Mouse (Mus musculus): ENCODE measurements around the gene Rrm1.
A peak's percentile ranks its signal among the peaks of the same experiment; 100 is the strongest.
"Not testable (repeated sequence)": the region's sequence is repeated elsewhere in the genome, so short reads cannot be mapped to it uniquely, and the experiment has no call there.

The Rrm1 gene

DNA sequence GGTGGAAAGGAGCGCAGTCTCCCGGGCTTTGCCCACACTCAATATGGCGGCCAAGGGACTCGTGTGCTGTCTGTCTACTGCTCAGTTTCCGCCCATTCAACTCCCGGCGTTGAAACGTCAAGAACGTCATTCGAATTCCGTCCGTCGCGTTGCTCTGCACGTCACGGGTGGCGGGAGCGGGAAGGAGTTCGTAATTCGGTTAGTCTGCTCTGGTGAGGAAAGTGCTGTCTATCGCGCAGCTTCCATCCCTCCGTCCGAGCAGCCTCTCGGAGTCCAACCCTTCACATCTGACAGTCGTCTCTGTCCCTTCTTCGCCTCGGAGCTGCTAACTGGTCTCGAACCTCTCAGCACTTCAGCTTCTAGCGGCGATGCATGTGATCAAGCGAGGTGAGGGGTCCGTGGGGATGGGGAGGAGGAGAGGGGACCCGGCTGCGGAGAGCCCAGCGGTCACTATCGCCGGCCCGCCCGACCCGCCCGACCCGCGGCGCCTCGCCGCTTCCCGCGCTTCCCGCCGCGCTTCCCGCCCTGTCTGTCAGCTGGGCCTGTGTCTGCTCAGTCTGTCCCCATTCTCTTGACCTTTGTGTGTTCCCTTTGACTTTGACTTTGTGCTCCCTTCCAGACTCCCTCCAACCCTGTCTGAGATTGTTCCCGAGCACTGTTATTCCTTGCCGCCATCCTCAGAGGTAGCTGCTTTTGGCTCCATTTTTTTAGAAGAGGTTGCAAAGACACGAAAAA, at the start of gene Rrm1:
Gene Rrm1, plus strand, starts transcription at position 39 of the 735 bp plus-strand sequence.
- DNase-seq, result peak; percentile 95

DNA sequence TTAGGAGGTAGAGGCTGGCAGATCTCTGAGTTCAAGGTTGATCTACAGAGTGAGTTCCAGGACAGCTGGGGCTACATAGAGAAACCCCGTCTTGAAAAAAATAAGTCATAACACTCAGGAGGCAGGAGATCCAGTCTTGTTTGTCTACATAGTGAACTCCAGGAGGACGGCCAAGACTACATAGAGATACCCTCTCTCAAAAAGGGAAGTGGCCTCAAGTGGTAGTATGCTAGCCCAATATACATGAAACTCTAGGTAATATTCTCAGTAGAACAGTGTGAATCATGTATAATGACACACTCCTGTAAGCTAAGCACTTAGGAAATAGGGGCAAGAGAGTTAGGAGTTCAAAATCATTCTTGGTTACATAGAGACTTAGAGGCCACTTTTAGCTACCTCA, 47.6 kb upstream of the Rrm1 start:
- no peak for DNase-seq

DNA sequence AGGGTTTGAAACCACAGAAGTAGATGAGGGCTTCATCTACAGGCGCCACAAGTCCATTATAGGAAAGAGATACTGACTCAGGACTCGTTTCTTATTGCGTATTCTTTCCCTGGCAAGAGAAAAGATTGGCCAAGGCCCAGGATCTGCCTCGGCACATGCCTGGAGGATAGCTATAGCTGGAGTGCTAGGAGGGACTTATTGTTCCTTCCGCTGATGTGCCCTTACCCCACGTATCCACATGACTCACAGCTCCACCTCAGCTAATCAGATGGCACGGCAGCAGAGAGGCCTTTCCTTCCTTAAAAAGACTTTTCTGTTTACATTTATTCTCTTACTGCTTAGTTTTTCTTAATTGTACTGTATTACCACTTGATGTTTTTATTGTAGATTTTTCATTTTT, 45.6 kb upstream of the Rrm1 start:
- no peak for DNase-seq

DNA sequence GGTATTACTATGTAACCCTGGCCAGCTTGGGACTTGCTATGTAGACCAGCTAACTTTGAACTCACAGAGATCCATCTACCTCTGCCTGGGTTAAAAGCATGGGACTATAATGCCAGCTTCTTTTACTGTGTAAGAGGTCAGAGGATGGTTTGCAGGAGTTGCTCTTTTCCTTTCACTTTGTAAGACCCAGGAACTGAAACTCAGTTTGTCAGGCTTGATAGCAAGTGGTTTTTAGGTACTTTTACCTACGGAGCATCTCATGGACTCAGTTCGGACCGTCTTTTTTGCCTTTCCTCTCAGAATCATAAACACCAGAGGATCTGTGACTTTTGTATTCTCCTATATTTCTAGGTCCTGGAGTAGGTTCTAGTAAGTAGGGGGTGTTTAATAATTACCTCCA, 45.2 kb upstream of the Rrm1 start:
- DNase-seq, result no peak

DNA sequence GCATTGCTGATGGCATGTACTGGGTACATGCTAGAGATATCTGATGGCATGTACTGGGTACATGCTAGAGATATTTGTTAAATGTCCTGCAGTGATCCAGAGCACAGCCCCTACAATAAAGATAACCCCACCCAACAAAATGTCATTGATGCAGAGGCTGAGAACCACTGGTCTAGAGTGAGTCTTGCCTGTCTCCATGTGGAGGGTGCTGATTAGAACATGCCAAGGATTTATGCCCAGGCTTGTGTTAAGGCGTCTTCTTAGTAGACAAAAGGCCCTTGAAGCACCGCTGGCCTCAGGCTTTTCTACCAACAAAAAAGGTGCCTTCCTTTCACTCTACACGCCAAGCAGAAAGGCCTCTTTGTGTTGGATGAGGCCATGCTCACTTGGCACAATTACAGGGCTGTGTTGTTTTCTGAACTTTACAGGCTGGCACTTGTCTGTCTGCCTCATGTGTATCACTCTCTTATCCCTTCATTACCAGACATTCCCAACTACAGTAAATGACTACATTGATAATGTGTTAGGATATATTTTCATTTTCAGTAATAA, 42.2 kb upstream of the Rrm1 start:
- DNase-seq, result no peak

DNA sequence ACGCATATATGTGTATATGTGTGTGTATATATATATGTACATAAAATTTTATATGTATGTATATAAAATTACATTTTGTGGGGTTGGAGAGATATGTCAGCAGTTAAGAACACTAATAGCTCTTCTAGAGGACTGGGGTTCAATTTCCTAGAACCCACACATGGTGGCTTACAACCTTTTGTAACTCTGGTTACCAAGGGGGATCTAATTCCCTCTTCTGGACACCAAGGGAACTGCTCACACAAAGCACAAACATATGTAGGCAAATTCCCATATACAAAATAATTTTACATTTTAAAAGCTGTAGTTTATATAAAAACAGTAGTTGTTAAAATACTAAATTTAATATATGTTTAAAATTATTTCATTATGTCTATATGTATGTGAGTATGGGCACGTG, 37.4 kb upstream of the Rrm1 start:
- no peak for DNase-seq

DNA sequence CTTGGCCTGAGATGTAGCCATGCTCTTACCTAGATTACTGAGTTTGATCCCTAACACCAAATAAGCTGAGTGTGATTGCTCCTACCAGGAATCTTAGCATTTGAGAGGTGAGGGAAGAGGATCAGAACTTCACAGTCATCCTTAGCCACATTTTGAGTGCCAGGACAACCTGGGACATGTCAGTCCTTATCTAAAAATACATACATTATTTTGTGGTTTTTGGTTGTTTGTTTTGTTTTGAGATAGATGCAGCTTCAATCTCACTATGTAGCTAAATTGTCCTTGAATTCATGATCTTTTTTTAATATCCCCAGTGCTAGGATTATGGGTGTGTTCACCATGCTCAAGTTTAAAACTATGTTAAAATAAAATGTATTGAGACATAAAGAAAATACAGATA, 34.1 kb upstream of the Rrm1 start:
- no peak for DNase-seq

DNA sequence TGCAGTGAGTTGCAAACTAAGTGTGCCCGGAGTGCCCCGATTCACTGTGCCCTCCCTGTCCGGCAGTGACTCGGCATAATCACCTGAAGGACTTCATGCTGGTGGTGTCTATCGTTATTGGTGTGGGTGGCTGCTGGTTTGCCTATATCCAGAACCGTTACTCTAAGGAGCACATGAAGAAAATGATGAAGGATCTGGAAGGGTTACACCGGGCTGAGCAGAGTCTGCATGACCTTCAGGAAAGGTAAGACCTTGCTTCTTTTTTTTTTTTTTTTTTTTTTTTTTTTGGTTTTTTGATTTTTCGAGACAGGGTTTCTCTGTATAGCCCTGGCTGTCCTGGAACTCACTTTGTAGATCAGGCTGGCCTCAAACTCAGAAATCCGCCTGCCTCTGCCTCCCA, 26.2 kb upstream of the Rrm1 start:
- DNase-seq, result not testable (repeated sequence)

DNA sequence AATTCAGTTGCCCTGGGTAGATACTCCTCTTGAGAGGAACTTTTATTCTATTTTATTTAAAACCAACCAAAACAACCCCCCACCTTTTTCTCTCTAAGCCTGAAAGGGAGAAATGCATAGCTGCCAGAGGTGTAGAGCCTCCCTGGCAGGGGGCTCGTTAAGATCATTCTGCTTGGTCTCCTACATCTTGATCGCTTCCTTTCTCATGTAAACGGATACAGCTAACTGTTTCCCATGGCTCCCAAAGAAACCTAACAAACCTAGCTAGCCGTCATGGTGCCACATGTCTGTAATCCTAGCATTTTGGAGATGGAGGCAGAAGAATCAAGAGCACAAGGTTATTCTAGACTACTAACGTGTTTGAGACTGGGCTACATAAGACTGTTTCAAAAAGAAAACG, 25.7 kb upstream of the Rrm1 start:
- no peak for DNase-seq

DNA sequence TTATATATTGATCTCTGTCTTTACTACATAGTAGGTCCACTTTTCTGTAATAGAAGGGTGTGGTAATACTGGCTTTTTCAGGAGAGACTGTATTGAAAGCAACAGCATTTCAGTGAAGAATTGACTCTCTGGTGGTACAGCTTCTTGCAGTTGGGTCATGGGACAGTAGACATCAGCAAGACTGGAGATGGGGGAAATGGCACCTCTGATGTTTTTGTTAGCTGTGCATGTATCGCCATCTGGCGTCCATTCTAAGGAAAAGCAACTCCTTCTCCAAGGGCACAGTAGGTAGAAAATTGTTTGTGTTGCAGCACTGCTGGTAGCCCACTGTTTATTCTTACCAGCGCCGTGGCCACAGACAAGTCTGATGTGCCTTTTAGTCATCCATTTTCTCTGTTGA, 24.1 kb upstream of the Rrm1 start:
- DNase-seq, result peak; percentile 38

DNA sequence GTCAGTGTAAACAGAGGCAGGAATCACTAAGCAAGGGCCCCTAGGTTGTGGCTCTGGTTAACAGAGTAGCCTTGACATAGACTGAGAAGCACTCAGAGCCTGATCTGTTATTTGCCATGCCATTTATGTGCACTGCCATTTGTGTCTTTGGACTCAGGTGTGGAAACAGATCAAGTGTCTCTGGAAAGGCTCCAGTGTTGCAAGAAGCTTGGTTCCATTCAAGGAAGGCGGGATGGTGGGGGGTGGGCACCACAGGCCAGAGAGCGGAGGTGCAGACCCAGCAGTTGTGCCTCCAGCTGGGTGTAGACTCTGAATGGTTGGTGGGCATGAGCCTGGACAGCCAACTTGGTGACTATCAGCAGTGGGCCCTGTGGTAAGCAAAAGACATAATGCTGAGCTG, 19.5 kb upstream of the Rrm1 start:
- no peak for DNase-seq

DNA sequence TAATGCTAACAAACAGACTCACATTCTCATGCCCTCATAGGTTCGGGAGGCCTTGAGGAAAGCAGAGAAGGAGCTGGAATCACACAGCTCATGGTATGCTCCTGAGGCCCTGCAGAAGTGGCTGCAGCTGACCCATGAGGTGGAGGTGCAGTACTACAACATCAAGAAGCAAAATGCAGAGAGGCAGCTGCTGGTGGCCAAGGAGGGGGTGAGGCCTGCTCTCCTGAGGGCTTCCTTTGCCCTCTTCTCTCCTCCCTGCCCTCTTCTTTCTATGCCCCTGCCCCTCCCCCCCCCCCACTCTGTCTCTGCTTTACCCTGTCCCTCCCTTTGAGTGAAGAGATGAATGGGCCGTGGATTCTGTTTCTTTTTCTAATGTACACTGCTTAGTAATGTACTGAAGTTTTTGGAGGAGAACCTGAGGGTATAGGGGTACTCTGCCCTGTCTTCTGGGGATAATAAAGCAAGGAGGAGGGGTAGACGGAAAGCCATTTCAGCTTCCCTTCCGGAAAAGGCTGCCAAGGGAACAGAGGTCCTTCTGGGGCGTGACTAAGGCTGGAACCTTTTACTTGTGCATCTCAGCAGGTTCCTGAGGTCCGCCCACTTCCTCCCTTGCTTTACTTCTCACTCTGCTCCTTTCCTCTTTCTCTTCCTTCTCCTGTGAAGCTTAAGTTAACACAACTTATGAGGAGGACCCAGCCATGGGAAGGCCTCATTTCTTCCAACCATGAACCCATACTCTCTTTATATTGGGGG, 15.4 kb upstream of the Rrm1 start:
- DNase-seq, result no peak

DNA sequence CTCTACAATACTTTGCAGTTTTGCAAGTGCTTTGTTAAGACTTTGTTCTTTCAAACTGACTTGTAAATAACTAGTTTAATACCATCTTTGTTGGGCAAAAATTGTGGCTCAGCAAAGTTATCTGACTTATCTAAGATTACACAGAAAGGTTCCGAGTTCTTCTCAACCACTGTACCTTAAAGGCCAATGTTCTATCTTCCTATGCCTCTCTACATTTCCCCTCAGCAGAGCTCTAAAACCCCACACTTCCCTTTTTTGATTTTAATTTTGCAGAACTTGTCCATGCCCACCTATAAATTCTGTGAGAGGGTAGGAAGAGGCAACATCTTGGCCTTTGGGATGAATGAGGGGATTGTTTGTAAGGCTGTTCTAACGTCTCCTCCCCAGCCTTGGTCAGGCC, 7.2 kb upstream of the Rrm1 start:
- no peak for DNase-seq

DNA sequence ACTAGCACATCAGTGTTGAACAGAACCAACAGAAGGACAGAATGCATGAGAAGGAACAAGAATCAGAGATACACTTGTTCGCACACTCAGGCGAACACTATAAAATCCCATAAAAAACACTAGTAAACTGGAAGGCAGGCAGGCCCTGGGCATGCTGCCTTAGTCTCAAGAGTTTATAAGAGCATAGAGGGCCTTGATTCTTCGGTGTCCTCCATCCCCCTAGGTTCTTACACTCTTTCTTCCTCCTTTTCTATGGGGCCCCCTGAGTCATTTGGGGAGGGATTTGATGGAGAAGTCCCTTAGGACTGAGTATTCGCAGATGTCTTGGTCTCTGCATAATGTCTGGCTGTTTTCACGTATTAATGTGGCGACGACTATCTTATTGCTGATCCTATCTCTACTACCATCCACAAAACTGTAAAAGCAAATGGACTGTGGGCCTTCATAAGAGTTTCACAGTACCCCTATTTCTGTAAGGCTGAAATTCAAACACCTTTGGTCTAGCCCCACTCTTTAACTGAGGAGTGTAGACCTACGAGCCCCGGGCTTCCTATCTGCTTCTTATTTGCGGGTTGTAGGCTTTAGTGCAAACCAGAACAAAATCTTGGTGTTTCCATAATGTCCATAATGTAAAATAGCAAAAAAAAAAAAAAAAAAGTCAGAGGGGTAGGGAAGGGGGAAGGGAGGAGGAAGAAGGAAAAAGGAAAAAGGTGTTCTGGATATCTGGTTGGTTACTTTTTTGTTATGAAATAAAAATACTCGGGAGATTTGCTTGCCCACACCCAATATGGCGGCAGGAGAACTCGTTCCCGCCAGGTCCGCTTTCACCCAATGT, 456 bp upstream of the Rrm1 start:
- no peak for DNase-seq

DNA sequence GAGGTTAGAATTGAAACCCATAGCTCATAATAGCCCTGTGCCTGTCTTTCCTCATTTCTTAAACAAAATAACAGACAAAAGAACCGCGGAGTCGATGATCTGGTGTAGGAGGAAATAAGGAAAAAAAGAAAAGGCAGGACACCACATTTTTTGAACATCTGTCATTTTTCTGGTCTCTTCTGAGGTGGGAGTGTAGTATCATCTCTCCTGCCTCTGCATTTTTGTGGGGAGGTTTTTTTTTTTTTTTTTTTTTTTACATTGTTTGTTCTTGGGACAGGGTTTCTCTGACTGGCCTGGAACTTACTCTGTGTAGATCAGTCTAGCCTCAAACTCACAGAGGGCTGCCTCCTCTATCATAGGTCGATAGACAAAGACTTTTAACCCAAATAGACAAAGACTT, 937 bp downstream of the Rrm1 start:
- no peak for DNase-seq

DNA sequence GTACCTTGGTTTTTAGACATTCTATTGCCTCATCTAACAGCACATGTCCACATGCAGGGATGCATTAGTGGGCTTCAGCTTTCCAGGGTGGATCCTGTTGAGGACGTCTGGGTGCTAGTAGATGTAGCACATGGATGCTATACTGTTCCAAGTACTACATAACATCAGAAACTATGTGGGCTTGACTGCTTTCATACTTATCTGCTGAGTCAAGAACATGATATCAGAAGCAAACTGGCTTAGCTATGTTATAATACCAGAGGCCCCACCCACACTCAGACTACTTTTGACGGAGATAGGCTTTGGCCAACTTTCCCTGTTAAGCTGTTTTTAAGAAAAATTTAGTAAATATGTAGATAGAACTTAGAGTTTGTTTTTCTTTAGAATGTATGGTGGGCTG, 2.8 kb downstream of the Rrm1 start:
- no peak for DNase-seq

DNA sequence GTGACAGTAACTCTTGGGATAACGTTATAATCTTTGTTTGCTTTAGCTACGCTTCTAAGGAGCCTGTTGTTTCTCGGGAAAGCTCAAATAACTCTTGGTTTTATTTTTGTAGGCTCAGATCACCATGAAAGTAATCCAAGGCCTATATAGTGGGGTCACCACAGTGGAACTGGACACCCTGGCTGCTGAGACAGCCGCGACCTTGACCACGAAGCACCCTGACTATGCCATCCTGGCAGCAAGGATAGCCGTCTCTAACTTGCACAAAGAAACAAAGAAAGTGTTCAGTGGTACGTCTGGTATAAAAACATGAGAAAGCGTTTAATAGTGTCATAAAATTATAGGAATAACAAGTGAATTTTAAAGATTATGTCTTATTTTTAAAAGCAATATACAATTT, 4.9 kb downstream of the Rrm1 start:
- DNase-seq, result no peak

DNA sequence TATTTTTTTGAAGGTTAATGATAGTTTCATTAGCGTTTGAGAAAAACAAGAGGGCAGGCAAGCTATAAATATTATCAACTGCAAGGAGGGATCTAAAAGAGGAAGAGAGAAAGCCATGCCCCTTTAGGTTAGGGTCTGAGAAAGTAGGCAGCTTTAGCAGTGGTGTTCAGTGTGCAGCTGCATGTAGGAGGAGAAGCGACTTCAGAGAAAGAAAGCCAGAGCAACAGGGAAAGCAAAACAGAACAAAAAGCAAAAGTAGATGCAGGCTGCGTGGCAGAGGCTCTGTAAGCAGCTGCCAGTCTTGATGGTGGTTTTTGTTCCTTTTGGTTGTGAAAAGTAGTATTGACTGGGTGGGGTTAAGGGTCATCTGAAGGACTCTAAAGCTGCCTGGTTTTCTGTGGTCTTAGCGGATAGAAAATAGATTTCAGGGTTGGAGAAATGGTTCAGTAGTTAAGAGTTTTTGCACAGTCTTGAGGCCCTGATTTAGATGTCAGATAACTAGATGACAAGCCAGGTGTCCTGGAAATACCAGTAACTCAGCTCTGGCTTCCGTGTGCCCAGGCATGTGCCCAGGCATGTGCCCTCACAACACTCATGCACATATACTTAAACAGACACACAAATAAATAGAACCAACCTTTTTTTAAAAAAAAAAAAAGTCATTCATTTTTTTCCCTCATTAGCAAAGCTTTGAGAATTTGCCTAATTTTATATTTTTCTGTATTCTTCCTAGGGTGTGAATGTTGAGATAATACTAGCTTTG, 17.3 kb downstream of the Rrm1 start:
- no peak for DNase-seq

DNA sequence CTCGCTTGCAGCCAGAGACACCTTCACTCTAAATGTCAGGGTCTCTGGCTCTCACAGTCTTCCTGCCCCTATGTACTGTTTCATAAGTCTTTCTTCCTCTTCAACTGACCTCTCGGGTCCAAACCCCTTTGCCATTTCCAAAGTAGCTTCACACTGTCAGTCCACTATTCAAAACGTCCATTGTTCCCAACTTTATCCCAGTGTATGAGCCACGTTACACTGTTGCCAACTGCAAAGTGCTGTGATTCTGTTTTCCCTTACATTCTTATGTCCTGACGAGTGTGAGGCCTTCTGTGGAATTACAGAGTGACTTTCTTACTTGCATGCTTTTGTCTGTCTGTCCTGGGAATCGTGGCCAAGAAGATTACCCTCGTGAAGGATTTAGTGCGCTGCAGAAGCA, 26.1 kb downstream of the Rrm1 start:
- DNase-seq, result no peak

DNA sequence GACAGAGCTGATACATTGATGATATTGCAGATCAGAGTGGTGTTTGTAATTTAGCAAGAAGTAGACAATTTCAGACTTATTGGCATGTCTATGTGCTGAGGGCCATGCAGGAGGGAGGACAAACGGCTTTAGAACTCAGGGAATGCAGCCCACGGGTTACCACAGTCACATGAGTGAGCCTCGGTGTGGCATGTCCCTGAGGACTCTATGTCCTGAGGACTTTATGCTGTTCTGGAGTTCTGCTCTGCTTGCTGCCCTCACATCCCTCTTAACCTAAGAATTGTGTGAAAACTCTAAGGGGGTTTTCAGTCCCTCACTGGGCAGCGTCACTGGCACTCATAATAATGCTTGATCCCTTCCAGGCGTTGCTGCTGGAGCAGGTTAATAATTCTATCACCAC, 31.2 kb downstream of the Rrm1 start:
- DNase-seq, result no peak

DNA sequence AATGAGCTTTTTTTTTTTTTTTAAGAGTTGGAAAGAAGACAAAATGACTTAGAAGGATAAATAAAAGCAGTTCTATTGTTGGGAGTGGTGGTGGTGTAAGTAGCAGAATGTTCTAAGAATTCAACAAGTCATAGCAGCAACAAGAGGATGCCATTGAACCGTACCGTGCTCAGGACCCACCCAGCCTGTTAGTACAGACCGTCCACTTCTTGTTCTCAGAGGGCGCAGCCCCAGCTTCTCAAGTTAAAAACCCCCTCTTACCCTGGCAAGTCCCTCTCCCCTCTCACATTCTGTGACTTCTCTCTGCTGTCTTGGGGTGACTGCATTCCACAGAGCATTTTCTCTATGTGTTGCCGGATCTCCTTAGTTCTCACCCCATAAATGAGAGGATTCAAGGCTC, 35.1 kb downstream of the Rrm1 start:
- no peak for DNase-seq

DNA sequence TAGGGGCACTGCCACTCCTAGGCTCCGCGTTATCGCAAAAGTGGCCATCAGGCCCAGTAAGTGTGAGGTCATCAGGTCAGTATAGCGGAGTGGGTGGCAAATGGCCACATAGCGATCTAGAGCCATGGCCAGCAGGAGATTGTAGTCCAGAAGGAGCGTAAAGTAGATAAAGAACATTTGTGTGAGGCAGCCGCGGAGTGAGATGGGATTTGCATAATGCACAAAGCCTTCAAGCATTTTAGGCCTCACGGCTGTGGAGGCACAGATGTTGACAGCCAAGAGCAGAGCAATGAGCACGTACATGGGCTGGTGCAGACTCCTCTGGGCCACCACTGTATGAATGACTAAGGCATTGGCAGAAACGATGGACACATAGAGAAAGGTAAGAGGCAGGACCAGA, 35.9 kb downstream of the Rrm1 start:
- DNase-seq, result no peak

DNA sequence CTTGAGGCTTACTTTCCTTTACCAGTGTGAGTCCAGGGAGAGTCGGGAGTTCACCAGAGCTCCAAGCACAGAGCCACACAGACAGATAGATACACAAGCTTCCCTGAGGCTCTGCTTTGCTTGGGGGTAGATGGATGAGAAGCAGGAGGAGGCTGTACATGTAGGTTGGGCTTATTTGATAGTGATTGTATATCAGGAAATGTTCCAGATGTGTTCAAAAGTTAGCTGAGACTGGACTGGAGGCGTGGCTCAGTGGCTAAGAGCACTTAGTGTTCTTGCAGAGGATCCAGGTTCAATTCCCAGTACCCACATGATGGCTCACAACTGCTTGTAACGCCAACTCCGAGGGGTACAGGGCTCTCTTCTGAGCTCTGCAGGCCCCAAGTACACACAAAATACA, 36.9 kb downstream of the Rrm1 start:
- DNase-seq, result no peak

Data from right cerebral cortex, postnatal 25 days (tissue).